Mouse (Mus musculus): ENCODE measurements around the gene Rab5b. TPM values are rescaled to one million over a fixed set of nuclear protein-coding genes. Genes with fewer than 3 reads are reported as not detected.

The Rab5b gene
- 100 to 1,000 TPM; 110 to 114 TPM for total RNA-seq (2023)

DNA sequence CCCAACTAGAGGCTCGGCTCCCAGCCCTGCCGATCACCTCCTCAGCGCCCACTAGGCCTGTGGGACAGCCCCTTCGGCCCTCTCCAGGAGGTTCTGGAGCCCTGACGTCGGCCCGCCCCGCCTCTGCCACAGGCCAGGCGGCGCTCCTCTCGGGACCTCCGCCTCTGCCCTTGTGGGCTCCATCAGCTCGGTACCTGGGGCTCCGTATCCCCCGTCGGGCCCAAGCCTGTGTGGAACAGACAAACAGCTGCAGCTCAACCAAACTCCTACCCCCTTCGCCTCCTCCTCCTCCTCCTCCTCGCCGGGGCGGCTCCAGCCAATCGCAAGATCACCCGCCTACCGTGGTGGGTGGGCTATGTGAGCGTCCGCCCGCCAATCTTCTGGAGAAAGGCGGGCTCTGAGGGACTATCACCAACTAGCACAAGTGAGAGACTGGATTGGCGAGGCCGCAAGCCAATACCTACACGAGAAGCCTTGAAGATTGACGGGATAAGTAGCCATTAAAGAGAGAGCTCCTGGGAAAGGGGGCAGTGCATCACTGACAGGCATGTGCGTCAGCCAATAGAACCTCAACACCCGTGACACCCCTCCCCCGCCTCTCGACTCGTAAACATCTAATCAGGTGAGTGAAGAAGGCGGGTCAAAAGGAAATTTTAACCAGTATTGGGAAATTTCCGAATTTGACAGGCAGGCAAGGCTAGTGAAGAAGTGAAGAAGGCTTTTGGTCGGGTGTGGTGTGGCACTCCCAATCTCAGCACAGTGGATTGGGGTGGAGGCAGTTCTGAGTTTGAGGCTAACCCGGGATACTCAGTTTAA lies at the start of gene Rab5b:
Rab5b (minus strand) TSS at position 273 of the 816 bp plus-strand sequence.

GRCm38 (mm10) chr10:128744680-128745601 lies 48.9 kb upstream of the Rab5b start, which contains the start of gene Dgka:
Gene Dgka (minus strand): TSS chr10:128744855.

GRCm38 (mm10) chr10:128704491-128705316 lies 8.6 kb upstream of the Rab5b start, which contains the start of gene Cdk2:
Gene Cdk2 (minus strand): TSS chr10:128705031.

GRCm38 (mm10) chr10:128703895-128704294 lies 7.8 kb upstream of the Rab5b start, which contains the start of gene Pmel:
Gene Pmel (plus strand): TSS chr10:128704195.

DNA sequence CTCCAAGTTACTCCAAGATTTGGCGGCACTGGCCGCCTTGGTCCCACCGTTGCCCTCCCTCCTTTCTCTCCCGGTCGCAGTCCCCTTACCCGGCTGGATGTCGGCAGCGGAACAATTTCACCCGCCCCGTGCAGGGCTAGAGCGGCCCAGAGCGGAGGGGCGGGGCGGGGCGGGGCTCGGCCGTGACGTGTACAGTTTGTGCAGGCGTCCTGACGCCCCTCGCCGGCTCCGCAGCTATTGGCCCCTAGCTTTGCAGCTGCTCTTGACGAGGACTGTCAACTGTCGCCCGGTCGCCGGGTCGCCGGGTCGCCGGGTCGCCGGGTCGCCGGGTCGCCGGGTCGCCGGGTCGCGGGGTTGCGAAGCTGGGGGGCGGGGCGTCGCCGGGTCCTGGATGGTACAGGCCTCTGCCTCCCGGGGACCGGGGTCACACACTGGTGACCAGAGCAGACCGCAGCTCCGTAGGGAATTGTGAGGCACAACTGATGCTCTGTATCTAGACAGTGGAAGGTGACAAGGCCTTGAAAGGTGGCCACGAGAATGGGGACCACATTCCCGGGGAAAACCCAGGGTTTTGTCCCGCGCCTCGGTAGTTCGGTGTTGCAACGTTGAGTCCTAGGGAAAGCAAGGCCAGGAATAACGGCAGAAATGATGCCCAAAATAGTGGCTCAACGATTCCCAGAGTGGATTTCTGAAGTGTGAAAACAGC lies 22.1 kb downstream of the Rab5b start, which contains the start of gene Suox:
Suox (minus strand) TSS at position 311 of the 706 bp plus-strand sequence.

DNA sequence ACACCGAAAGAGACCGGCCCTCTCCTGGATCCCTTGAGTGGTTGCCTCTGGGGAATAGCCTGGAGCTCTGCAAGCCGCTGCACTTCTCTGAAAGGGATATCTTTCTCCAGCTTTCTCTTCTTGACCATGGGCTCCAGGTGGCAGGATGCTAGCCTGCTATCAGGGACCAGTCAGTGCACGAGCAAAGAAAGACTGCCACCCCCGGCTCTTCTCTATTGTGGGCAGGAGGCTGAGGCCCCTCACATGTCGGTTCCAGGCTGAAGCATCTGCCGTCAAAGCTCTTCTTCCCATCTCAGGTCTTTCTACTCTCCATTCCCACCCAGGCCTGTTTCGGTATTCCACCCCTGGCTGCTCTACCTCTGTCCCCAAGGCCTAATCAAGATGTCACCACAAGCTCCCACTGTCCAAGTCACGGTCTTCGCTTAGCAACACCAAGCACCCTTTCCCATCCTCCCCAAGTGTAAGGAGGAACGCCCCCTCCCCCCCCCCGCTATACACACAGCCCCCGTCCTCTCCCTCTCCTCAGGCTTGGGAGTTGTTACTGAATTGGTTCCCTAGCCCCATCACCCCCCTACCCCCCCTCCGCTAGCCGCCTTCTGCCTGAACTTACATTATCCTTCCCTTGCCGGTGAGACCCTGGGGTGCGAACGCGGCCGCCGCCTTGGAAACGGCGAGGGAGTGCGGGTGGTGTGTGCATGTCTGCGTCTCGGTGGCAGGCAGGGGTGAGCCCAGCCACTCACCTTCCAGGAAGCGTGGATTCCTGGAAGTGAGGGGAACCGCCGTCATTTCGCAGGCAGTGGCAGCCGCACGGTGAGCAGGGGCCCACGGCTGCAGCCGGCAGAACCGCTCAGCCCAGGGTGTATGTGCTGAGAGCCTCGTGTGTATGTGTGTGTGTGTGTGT lies 50.7 kb downstream of the Rab5b start, which contains the start of gene Ikzf4:
Ikzf4 (minus strand) TSS at position 881 of the 901 bp plus-strand sequence.

Other genes starting within 250 kb of the Rab5b start
- 10 to 100 TPM; 95.0 to 97.7 TPM for gene Smarcc2, start 237.0 kb downstream of the Rab5b start, total RNA-seq (2023)
- gene Myl6, start 202.1 kb downstream of the Rab5b start, total RNA-seq (2023): 1,000 to 10,000 TPM; 1,139 to 1,227 TPM
- gene Myl6b, start 197.6 kb downstream of the Rab5b start, total RNA-seq (2023): 1 to 10 TPM in 1 of 2 experiments, under 1 TPM in 1; 0.98 to 1.8 TPM
- 100 to 1,000 TPM; 126 to 159 TPM for gene Esyt1, start 170.4 kb downstream of the Rab5b start, total RNA-seq (2023)
- 10 to 100 TPM; 25.6 to 28.0 TPM for gene Zc3h10, start 148.5 kb downstream of the Rab5b start, total RNA-seq (2023)
- gene Rpl41, start 147.0 kb downstream of the Rab5b start, total RNA-seq (2023): 1,000 to 10,000 TPM; 1,597 to 1,656 TPM
- 10 to 100 TPM; 42.7 to 48.3 TPM for gene Pa2g4, start 130.3 kb downstream of the Rab5b start, total RNA-seq (2023)
- under 1 TPM; 0.49 to 0.58 TPM for gene Erbb3, start 106.6 kb downstream of the Rab5b start, total RNA-seq (2023)
- 100 to 1,000 TPM; 471 to 533 TPM for gene Rps26, start 69.5 kb downstream of the Rab5b start, total RNA-seq (2023)
- not detected for gene Ikzf4, start 50.3 kb downstream of the Rab5b start, total RNA-seq (2023)
- 1 to 10 TPM; 2.3 to 3.2 TPM for gene Suox, start 22.2 kb downstream of the Rab5b start, total RNA-seq (2023)
- gene Pmel, start 7.9 kb upstream of the Rab5b start, total RNA-seq (2023): 1 to 10 TPM; 1.6 to 2.2 TPM
- gene Cdk2, start 8.8 kb upstream of the Rab5b start, total RNA-seq (2023): 10 to 100 TPM; 74.7 to 85.8 TPM
- 10 to 100 TPM; 50.1 to 52.9 TPM for gene Dgka, start 48.6 kb upstream of the Rab5b start, total RNA-seq (2023)
- 10 to 100 TPM; 18.5 to 21.6 TPM for gene Pym1, start 51.6 kb upstream of the Rab5b start, total RNA-seq (2023)
- 1 to 10 TPM; 4.4 to 6.1 TPM for gene Mmp19, start 94.6 kb upstream of the Rab5b start, total RNA-seq (2023)
- gene Dnajc14, start 107.8 kb upstream of the Rab5b start, total RNA-seq (2023): 10 to 100 TPM; 67.2 to 71.3 TPM
- 1 to 10 TPM; 4.8 to 5.1 TPM for gene Tmem198b, start 108.1 kb upstream of the Rab5b start, total RNA-seq (2023)
- gene Sarnp, start 121.1 kb upstream of the Rab5b start, total RNA-seq (2023): 10 to 100 TPM; 33.1 to 39.1 TPM
- gene Ormdl2, start 125.4 kb upstream of the Rab5b start, total RNA-seq (2023): 10 to 100 TPM; 17.9 to 23.0 TPM
- gene Gdf11, start 195.5 kb upstream of the Rab5b start, total RNA-seq (2023): under 1 TPM; 0.15 to 0.20 TPM
- 100 to 1,000 TPM; 129 to 165 TPM for gene Cd63, start 204.7 kb upstream of the Rab5b start, total RNA-seq (2023)
- 1 to 10 TPM; 5.5 to 6.2 TPM for gene Rdh5, start 226.6 kb upstream of the Rab5b start, total RNA-seq (2023)
- gene Bloc1s1, start 227.8 kb upstream of the Rab5b start, total RNA-seq (2023): 100 to 1,000 TPM; 100 to 105 TPM
- under 1 TPM; 0.13 to 0.42 TPM for gene Itga7, start 237.6 kb upstream of the Rab5b start, total RNA-seq (2023)